ENCODE assay signal across 28 mouse cellular contexts in genomic region chr7:78872831-78873230, GRCm38 (mm10).
"Had no signal": no experiment of that assay in that cellular context is flagged by ENCODE, and none has a peak within 500 bp of the region (broad histone marks: within the 10 kb centered on the region; RNA-seq: fewer than 3 reads in every experiment).

No protein-coding gene starts in this region.

- H3K36me3 ChIP-seq: heart, embryonic 13.5 days; heart, embryonic 15.5 days; hindbrain, embryonic 10.5 days; hindbrain, embryonic 12.5 days; kidney, embryonic 15.5 days; limb, embryonic 10.5 days; limb, embryonic 12.5 days; liver, embryonic 13.5 days had no signal

- H3K4me3 ChIP-seq: heart, adult 2 months; heart, embryonic 13.5 days; heart, embryonic 15.5 days; hindbrain, embryonic 10.5 days; hindbrain, embryonic 12.5 days; kidney, embryonic 15.5 days; layer of hippocampus, adult 2 months; left cerebral cortex, adult 2 months; limb, embryonic 10.5 days; limb, embryonic 12.5 days; liver, embryonic 13.5 days had no signal

- DNase-seq: gastrocnemius, postnatal 14 days; gastrocnemius, postnatal 36 days; heart, adult 11 months; heart, adult 2 months; heart, postnatal 14 days; heart, postnatal 4 days; kidney, adult 11 months; kidney, adult 2 months; kidney, adult 9 months; kidney, postnatal 14 days; kidney, postnatal 36 days; liver; liver, embryonic 13.5 days had no signal

- H3K27me3 ChIP-seq: heart, embryonic 15.5 days; hindbrain, embryonic 12.5 days; kidney, embryonic 15.5 days; limb, embryonic 12.5 days had no signal

- H3K9me3 ChIP-seq: heart, embryonic 13.5 days; heart, embryonic 15.5 days; hindbrain, embryonic 10.5 days; hindbrain, embryonic 12.5 days; kidney, embryonic 15.5 days; limb, embryonic 10.5 days; limb, embryonic 12.5 days; liver, embryonic 13.5 days had no signal

- ATAC-seq: hindbrain, embryonic 16.5 days; inflammation-experienced regulatory T-cells, adult 6 months had no signal

- H3K4me2 ChIP-seq: heart, embryonic 11.5 days; heart, embryonic 13.5 days; heart, embryonic 15.5 days; hindbrain, embryonic 12.5 days; hindbrain, embryonic 14.5 days; kidney, embryonic 15.5 days; limb, embryonic 12.5 days; liver, embryonic 11.5 days; liver, embryonic 13.5 days had no signal

- H3K27ac ChIP-seq: heart, adult 2 months; heart, embryonic 13.5 days; heart, embryonic 15.5 days; hindbrain, embryonic 10.5 days; hindbrain, embryonic 12.5 days; hindbrain, embryonic 14.5 days; kidney, embryonic 15.5 days; kidney, postnatal 0 days; layer of hippocampus, adult 2 months; left cerebral cortex, adult 2 months; limb, embryonic 10.5 days; limb, embryonic 12.5 days; liver, embryonic 13.5 days had no signal

- H3K9ac ChIP-seq: heart, embryonic 13.5 days; heart, embryonic 15.5 days; hindbrain, embryonic 12.5 days; hindbrain, embryonic 14.5 days; kidney, embryonic 15.5 days; limb, embryonic 12.5 days; liver, embryonic 13.5 days had no signal

- H3K4me1 ChIP-seq: heart, embryonic 13.5 days; heart, embryonic 15.5 days; hindbrain, embryonic 10.5 days; hindbrain, embryonic 12.5 days; kidney, embryonic 15.5 days; limb, embryonic 10.5 days; limb, embryonic 12.5 days; liver, embryonic 13.5 days had no signal
